Mouse (Mus musculus): ENCODE data around the gene Ints3.

GRCm38 (mm10) chr3:90413011-90413396 lies 20.4 kb downstream of the Ints3 start:
- no peak; the same call in 1 of the 2 replicates for TF ChIP-seq CTCF (IDR thresholded peaks at IDR 0.05; ENCODE audit: low read depth, low read length)
- TF ChIP-seq POLR2A (IDR thresholded peaks at IDR 0.05; ENCODE audit: borderline replicate concordance, low read depth, low read length), result no peak
